Mouse (Mus musculus) c-Kit-positive CD71-positive TER-119-negative erythroid progenitor cells, embryonic 14.5 days (primary cell): ENCODE results near the gene Lime1.

Source experiments
- DNase-seq: peaks from one replicate; pipeline ENCODE4 v3.0.0-alpha.2; 2013; ENCODE audit warnings: low read depth

The Lime1 gene

DNA sequence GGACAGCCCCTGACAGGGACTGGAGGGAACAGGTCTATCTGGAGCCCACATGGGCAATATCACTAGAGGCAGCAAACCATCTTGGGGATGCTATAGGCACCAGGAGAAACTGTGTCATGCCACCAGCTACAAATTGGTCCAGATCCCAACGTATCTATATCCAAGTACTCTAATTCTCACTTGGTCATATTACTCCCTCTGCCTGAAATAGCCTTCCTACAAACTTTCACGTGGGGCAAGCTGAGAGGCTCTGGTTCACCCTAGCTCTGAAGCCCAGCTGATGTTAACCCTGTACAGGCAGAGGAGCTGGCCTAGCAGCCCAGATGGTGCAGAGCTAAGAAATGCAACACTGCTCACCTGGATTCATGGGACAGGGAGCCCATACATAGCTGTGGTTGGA lies 11.7 kb downstream of the Lime1 start:
- DNase-seq: no peak

DNA sequence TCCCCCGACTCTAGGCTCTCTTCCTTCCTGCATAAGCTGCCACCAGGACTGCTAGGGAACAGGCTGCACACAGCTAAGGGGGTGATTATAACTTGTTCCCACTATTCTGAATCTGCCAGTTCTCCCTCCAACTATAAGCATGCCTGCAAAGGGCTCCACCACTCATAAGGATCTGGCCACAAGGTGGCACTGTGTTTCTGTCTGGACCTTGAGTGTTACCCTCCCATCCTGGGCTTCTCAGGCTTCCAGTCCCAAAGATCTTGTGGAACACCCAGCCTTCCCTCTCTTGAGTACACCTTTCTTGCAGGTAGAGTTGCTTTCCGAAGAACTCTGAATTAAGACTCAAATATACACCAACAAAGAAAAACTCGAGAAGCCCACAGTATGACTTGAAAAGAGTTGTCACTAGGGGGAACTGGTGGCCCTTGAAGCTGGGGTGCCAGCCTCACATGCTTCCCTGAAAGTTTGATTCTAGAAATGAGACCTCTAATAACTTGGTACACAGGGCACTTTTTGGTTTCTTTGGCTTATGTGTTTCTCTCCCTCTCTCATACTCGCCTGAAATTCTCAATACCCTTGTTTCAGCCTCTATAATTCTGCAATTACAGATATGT lies 12.8 kb downstream of the Lime1 start:
- peak; percentile 86 for DNase-seq

DNA sequence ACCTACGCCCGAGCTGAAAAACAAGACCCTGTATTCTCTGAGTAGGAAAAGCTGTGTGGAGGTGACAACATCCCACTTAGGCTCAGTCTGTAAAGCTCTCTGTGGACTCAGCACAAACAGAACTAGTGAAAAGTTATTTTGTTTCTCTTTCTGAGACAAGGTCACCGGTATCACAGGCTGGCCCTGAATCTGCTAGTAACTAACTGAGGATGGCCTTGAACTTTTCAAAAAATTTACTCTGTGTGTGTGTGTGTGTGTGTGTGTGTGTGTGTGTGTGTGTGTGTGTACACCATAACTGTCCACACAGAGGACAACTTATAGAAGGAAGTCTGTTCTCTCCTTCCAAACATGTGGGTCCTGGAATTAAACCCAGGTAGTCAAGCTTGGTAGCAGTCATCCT lies 14.2 kb downstream of the Lime1 start:
- DNase-seq: no peak

DNA sequence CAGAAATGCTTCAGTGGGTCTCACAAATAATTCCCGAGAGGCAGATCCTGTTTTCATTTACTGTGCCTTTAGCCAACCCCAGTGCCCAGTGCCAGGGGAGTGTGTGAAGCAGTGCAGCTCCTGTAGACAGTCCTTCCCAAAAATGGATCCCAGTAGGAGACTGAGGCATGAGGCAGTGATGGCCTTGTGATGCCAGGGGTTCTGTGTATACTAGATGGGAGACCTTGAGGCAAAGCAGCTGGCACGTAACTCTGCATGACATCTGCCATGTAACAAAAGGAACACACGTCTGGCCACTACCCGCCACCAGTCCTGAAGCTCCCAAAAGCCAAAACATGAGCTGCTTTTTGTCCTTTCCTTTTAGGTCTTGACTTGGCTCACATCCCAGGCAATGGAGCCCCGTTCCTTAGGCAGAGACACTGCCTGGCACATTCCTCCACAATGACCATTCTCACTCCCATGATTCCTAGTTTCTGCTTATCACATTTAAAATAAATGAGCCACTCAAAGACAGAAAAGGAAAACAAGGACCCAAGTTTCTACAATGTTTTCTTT lies 17.4 kb downstream of the Lime1 start:
- no peak for DNase-seq

DNA sequence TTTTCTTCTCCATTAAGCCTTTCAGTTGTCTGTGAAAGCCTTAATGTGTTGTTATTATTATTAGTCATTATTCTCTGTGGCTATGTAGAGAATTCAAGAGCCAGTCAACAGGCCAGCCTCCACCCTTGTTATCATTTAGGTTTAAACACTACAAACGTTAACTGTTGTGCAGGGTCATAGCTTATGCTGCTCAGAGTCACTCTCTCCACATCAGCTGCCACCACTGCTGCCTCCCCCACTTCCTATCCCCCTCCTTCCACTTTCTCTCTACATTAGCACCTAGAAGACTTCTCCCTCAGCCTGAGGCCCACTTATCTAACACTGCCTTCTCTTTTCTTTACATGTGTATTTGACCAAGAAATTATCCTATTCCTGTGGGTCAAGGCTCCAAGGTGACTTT lies 21.6 kb downstream of the Lime1 start:
- DNase-seq: no peak

DNA sequence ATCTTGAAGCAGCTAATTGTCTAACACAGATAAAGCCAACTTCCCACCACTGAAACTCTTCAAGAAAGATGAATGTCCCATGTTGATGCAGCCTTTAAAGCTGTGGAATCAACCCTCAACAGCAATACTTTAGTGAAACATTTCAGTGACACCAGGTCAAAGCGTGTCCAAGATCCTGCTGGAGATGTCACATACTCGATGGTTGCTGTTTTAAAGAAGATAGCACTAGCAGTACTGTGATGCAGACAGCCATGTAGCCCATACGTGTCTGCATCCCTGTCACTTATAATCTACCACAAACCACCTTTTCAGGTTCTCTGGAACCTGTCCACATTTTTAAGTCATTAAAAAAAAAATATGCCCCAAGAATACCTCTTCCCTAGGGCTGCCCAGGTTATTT lies 23.8 kb downstream of the Lime1 start:
- DNase-seq: no peak

DNA sequence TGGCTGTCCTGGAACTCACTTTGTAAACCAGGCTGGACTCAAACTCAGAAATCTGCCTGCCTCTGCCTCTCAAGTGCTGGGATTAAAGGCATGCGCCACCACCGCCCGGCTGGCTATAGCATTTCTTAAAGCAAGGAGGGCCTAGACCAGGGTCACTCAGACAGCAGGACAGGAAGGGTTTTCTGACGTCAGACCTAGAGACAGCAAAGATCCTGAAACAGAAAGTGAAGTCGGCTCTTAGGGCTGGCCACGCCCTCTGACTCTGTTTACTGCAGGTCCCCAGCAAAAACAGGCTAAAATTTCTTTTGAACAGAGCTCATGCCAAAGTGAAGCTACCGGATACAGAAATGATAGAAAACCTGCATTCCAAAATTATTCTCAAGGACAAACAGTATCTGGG lies 29.8 kb downstream of the Lime1 start:
- no peak for DNase-seq

DNA sequence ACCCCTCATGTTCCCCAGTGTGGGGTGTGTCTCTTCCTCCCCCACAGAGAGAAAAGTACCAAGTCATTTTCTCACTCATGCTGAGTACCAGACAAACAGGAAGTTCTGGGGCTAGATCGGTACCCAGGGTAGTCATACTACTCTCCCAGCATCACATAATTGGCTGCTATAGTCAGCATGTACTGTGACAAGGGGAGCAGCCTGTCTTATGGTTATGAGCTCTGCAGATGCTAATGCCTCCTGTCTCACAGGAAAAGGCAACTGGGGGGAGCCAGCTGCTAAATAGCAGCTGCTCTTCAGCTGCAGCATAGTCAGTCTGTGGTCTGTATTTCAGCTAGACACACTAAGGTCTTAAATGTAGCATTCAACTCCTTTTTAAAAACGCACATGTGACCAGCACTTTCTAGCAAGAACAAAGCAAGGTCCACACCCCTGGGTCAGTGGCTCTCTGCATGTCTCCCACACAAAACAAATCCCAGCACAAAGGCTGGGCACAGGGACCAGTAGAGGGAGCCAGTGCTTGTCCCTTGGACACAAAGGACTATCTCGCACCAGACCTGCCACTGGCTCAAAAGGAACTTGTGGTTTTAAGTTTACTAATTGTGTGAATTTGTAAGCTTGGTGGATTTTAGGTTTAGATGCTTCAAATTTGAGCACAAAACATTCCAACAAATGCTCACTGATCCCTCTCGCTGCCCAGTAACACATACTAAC lies 31.0 kb downstream of the Lime1 start:
- no peak for DNase-seq

DNA sequence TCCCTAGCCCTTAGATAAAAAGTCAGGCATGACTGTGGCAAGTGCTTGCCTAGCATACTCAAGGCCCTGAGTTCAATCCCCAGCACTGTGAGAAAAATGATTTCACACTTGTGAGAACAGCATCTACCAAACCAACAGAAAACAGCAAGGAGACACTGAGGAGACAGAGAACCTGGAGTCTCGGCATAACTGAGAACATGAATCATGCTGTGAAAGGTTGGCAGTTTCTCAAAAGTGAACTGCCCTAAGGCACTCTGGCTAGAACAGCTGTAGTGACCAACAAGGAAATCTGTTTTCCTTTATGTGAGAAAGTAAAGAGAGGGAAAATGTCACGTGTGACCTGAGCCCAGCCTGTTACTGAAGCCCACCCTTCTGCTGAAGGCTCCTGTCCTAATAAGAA lies 33.3 kb downstream of the Lime1 start:
- DNase-seq: no peak

DNA sequence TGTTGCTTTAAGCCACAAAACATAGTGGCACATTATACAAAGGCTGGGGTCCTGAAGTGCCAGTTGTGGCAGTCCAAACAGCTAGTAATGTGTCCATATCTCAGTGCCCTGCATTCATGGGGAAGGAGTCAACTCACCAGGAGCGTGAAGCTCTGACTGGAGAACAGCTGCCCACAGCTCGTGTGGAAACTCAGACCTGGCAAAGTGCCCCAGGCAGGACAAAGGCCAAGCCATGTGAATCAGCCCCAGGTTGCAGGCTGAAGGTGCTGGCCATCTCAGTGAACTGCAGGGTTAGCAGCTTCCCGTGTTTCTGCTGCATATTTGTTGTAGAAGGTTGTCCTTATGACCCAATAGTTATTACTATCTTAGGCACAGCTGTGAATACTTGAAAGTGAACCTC lies 36.1 kb downstream of the Lime1 start:
- no peak for DNase-seq

DNA sequence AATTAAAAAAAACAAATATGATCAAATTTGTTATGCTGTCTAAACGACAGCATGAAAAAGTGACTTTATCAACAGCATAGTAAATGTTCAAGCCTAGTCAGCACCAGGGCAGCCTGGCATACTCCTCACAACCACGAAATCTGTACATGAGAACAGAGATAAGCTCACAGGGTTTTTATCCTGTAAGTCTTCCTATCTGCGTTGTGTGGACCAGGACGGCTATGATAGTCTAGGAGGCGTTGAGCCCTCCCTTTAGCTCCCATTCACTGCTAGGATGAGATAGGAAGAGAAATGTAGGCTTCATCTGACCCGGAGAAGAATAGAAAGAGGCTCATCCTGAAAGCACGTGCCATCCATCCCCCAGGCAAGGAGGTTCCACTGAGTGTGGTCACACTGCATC lies 39.5 kb downstream of the Lime1 start:
- DNase-seq: peak; percentile 56

DNA sequence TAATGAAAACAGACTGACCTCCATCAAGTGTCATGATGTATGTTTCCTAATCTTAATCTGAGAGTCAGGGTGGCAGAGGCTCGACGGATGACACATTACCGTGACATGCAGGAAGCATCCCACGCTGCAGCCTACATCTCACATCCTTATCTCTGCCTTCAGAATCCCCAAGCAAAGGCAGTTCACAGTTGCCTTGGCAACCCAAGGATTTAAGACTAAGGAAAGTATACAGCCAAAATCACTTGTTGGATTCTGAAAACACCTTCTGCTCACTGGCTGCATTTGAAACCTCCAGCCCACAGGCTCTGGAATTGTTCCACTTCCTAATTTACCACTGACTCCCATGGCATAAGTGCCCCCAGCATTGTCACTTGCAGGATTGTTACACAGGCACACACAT lies 40.5 kb downstream of the Lime1 start:
- peak; percentile 51 for DNase-seq

DNA sequence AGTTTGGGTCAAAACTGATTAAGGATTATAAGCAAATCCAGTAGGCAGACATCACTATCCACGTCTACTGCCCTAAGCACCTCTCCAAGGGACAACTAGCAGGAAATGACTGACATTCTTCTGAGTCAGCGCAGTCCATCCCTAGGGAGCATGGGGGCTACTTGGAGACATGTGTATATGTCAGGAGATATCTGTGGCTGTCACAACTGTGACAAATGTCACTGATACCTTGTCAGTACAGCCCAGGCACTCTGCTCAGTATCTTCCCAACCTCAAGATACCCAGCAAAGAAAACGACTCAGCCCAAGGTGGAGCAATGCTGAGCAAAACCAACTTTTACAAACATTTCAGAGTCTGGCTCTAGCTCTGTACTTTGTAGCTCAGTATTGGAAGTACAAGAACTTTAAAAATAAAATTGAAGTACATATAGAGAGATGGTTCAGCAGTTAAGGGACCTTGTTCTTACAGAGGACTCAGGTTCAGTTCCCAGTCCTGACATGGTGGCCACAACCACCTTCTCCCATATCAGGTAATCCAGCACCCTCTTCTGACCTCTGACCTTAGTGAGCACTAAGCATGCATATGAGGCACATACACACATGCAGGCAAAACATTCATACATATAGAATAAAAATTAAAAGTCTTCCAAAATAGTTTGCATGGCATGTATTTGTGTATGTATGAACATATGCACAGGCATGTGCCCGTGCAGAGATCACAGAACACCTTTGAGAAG lies 41.2 kb downstream of the Lime1 start:
- DNase-seq: peak; percentile 67

DNA sequence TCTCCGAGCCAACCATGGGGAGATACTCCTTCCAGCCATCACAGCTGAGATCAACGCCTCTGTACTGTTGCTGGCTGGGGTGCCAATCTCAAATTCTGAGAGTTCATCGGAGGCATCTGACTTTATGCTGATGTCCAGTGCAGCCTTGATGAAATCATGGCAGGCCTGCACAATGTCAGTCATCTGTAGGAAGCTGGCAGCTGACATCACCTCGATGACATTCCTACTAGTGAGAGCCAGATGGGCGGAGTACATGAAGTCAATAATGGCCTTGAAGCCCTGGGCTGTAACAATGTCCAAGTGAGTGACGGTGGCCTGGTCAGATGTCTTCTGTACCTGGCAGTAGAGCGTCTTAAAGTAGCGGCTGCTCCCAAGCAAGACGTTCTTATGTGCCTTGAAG lies 44.0 kb downstream of the Lime1 start:
- no peak for DNase-seq
